Mouse (Mus musculus): ENCODE measurements around the gene Syngap1. TPM values are rescaled to one million over a fixed set of nuclear protein-coding genes. Genes with fewer than 3 reads are reported as not detected.

Gene Syngap1
- total RNA-seq, 1 experiment from 2014 or later = 0.76 TPM

- no peak for ATAC-seq (replicated peaks; ENCODE audit: insufficient number of reproducible peaks, low FRiP score, low TSS enrichment, poor library complexity, severe bottlenecking)
Observed at GRCm38 (mm10) chr17:26933885-26934827, 6.9 kb upstream of the Syngap1 start.

GRCm38 (mm10) chr17:26935027-26935426 lies 6.0 kb upstream of the Syngap1 start:
- ATAC-seq (replicated peaks; ENCODE audit: insufficient number of reproducible peaks, low FRiP score, low TSS enrichment, poor library complexity, severe bottlenecking) = no peak

DNA sequence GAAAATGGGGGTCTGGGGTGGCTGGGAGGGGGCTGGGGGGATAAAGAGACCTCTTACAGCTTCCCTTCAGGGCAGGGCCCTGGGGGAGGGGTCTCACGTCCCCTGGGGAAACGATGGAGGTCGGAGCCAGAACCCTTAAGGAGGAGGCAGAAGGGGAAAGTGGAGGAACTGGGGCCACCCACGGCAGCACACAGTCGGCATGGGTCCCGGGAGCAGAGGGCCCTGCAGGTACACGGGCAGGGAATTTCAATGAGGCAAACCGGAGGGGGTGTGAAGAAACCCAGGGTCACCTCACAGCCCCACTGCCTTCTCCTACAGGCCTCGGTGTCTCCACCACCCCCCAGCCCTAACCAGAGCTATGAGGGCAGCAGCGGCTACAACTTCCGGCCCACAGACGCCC lies 4.6 kb upstream of the Syngap1 start:
- ATAC-seq (replicated peaks; ENCODE audit: insufficient number of reproducible peaks, low FRiP score, low TSS enrichment, poor library complexity, severe bottlenecking) = no peak

DNA sequence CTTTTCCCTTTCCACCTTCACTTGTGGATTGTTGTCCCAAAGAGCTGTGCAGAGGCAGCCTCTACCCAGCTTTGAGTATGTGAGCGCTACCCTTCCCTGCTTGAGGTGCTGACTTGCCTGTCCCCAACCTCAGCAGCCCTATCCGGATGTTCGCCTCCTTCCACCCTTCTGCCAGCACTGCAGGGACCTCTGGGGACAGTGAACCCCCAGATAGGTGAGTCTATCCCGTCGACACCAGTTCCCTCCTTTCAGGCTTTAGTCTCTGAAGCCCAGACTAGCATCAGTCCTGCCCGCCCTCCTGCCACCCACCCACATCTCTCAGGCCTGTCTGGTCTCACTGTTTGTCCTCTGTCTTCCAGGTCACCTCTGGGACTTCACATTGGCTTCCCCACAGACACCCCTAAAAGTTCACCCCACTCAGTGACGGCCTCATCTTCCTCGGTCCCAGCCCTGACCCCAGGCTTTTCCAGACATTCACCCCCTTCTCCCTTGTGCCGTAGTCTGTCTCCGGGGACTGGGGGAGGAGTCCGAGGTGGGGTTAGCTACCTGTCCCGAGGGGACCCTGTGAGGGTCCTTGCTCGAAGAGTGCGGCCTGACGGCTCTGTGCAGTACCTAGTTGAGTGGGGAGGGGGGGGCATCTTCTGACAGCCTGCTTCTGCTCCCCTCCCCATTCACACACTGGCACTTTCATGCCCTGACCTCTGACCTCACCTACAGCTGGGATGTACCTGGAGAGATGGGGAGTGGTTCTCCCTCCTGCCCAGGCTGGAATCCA lies 3.9 kb upstream of the Syngap1 start:
- no peak for ATAC-seq (replicated peaks; ENCODE audit: insufficient number of reproducible peaks, low FRiP score, low TSS enrichment, poor library complexity, severe bottlenecking)

DNA sequence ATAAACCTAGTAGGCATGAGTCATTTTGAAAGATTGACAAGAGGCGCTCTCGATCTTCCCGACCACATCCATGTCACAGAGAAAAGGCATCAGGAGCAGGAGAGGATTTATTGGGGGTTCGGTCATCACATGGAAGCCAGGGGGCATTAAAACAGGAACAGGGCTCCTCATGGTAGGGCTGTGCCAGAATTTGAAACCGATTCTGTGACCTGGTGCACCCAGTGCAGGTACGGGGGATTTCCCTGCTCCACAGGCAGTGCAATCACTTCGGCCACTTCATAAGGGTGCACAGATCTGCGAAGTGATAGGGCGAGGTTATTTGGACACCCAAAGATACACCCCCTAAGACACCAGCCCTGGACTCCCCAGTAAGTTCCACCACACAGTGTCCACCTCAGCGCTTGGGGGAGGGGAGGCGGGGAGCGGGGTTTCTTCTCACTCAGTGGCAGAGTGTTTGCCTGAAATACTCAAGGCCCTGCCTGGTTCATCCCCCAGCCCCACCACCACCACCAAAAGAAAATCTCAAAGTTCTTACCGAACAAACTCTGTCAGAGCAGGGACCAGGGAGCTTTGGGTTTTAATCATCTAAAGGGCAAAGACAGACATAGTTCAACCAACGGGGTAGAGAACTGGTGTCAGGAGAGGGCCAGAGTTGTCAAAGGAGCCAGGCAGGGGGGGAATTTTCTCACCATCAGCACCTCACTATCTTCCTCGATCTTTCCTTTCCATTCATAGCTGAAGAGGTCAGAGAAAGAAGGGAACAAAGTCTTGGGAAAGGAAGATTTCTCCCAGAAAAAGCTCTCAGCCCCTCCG lies 3.0 kb upstream of the Syngap1 start:
- ATAC-seq (replicated peaks; ENCODE audit: insufficient number of reproducible peaks, low FRiP score, low TSS enrichment, poor library complexity, severe bottlenecking) = no peak

GRCm38 (mm10) chr17:26938731-26939130 lies 2.3 kb upstream of the Syngap1 start:
- ATAC-seq (replicated peaks; ENCODE audit: insufficient number of reproducible peaks, low FRiP score, low TSS enrichment, poor library complexity, severe bottlenecking) = no peak

DNA sequence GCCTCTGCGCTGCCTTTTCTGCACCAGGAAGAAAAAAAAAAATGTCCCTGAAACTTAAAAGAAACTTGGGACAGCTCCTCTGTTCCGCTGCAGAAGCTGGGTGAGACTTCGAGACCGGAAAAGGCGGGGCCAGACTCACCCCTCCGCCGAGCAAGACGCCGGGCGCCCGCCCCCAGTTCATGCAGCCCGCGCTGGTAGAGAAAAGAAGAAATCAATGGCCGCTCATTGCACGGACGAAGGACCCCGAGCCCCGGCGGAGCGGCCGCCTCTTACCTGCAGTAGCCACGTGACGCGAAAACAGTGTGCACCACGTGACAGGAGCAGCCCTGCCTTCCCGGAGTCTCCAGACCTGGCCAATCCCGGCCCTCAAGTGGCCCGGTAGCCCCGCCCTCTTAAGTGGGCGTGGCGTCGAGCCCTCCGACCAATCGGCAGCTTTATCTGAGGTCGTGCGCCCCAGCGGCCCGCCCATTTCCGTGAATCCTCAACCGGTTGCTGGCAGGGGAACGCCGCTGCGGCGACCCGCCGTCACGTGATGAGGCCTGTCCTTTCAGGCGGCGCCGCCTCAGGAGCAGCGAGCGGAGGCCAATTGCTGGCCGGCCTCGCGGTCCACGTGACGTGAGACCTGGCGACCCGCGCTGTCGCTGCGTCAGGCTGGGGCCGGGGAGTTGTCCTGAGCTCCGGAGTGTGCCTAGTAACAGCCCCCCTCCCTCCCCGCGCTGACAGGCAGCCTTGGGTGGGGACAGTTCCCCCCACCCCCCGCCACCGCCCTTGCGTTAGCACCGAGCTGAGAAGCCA lies 1.7 kb upstream of the Syngap1 start, which contains the start of gene Cuta:
TSS of gene Cuta (minus strand) at position 392 of the 795 bp plus-strand sequence.
- ATAC-seq (replicated peaks; ENCODE audit: insufficient number of reproducible peaks, low FRiP score, low TSS enrichment, poor library complexity, severe bottlenecking) = peak; percentile 93

DNA sequence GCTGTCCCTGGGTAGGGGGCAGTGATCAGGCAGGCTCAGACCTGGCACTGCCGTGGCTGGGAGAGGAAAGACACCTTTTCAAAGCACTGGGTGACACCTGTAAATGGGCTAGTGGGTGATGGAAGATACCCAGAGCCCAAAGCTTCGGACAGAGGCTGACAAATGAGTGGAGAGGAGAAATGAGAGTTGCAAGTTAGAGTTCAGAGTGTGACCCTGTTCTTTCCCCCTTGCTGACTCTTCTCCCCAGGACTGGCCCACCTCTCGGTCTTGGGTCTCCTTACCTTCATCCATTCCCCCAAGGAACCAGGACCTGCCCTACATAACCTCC lies 1.1 kb upstream of the Syngap1 start:
- ATAC-seq (replicated peaks; ENCODE audit: insufficient number of reproducible peaks, low FRiP score, low TSS enrichment, poor library complexity, severe bottlenecking) = no peak

GRCm38 (mm10) chr17:26941841-26942570 lies 953 bp downstream of the Syngap1 start:
- no peak for ATAC-seq (replicated peaks; ENCODE audit: insufficient number of reproducible peaks, low FRiP score, low TSS enrichment, poor library complexity, severe bottlenecking)

DNA sequence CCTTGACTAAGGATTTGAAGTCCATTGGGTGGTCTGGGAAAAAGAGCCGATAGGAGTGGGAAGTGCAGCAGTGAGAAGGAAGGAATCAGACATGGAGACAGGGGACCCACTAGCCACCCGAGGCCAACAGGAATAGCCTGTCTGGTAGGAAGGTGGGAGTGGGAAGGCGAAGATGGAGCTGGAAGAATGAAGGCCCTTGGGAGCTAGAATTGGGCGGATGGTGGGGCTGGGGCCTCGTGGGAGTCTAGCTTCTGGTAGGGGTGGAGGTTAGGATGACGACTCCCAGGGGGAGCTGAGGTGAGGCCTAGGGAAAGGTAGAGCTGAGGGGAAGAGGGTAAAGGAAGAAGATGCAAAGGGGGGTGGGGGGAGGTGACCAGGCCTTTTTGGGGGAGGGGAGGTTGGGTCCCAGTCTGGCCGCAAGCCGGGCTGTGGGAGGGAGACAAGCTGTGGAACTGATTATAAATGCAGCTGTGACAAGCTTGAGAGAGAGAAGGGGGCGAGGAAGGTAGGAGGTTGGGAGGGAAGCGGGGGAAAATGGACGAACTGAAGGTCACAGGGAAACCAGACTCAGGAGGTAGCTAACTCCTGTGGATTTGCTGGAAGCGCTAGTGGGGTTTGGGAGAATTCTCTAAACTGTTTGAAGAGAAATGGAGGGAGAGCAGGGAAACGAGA lies 4.9 kb downstream of the Syngap1 start:
- ATAC-seq (replicated peaks; ENCODE audit: insufficient number of reproducible peaks, low FRiP score, low TSS enrichment, poor library complexity, severe bottlenecking) = no peak

DNA sequence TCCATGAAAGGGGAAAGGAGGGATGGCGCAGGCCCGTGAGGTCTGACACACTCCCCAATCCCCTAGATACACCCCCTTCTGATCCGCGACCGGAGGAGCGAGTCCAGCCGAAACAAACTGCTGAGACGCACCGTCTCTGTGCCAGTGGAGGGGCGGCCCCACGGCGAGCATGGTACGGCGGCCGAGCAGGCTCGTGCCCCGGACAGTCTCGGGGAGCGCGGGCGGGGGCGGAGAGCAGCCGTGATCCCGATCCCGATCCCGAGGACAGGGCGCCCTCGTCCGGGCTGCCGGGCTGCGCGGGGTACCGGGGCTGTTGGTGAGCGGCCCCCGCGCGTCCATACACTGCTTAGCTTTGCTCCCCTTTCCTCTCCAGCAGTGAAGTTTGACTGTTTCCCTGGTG lies 5.5 kb downstream of the Syngap1 start:
- ATAC-seq (replicated peaks; ENCODE audit: insufficient number of reproducible peaks, low FRiP score, low TSS enrichment, poor library complexity, severe bottlenecking) = no peak

DNA sequence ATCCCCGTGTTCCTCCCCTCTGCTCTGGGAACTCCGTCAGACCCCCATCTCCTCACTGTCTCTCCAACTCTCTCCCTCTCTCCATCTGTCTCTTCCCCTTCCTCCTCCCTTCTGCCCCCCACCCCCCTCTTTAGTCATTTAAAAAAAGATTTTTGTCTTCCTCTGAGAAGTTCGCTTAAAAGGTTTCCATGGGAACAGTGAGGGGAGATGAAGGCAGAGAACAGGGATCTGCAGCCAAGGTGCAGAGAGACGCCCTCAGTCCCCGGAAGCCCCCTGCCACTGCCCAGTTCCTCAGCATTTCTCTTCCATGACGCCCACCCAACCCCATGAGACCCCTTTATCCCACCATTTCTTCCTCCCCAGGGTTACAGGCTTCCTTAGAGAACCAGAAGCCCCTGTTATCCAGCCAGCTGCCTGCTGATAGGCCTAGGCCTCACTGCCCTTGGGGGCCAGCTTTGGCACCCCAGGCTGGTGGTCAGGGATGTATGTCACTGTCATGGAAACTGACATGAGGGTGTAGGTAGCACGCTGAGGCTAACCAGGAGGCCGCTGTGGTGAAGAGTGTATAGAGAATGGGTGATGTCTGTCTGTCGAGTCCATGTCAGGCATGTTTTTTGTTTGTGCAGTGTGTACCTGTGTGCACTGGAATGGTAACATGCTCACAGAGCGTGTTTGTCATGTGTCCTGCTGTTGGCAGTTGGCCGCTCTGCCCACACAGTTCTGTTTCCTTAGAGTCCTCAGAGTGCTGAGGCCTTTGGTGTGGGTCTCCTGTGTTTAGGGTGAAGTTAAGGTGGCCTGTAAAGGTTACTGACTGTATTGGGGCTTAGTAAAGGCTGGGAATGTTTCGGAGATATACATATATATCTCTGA lies 6.4 kb downstream of the Syngap1 start:
- ATAC-seq (replicated peaks; ENCODE audit: insufficient number of reproducible peaks, low FRiP score, low TSS enrichment, poor library complexity, severe bottlenecking) = no peak

GRCm38 (mm10) chr17:26948316-26949050 lies 7.4 kb downstream of the Syngap1 start:
- ATAC-seq (replicated peaks; ENCODE audit: insufficient number of reproducible peaks, low FRiP score, low TSS enrichment, poor library complexity, severe bottlenecking) = no peak

- no peak; the same call in 1 of the 2 replicates for ATAC-seq (replicated peaks; ENCODE audit: insufficient number of reproducible peaks, low FRiP score, low TSS enrichment, poor library complexity, severe bottlenecking)
Observed at GRCm38 (mm10) chr17:26949051-26949577, 8.1 kb downstream of the Syngap1 start.

- no peak for ATAC-seq (replicated peaks; ENCODE audit: insufficient number of reproducible peaks, low FRiP score, low TSS enrichment, poor library complexity, severe bottlenecking)
Observed at GRCm38 (mm10) chr17:26949866-26950265, 8.8 kb downstream of the Syngap1 start.

Measured in monocyte, adult 5-6 weeks (primary cell).